Mouse (Mus musculus): ENCODE measurements around the gene Ctr9.

Ctr9 gene

GRCm38 (mm10) chr7:111095169-111095568, 66.4 kb downstream of the Ctr9 start:
- DNase-seq (ENCODE audit: low read depth, low spot score), result no peak

GRCm38 (mm10) chr7:111098196-111098595, 69.4 kb downstream of the Ctr9 start:
- DNase-seq (ENCODE audit: low read depth, low spot score), result no peak
